Mouse (Mus musculus) liver, adult 2 months (tissue): ENCODE measurements around the gene Sema3a.

Experiments used
- CTCF ChIP-seq: fragments of 200-500 bp; IDR thresholded peaks from 2 replicates; pipeline ENCODE4 v1.5.1; 2011; ENCODE audit warnings: low read depth, low read length, control low read depth
- POLR2A ChIP-seq: fragments of 200-500 bp; IDR thresholded peaks from 2 replicates; pipeline ENCODE4 v1.6.1; 2011; ENCODE audit warnings: low read length, control low read depth; ENCODE audit not compliant: insufficient read depth; ENCODE audit errors: extremely low read depth

GRCm38 (mm10) chr5:13460182-13461001 is 335.2 kb downstream of the Sema3a start:
- TF ChIP-seq POLR2A (no peak), CTCF (no peak)
